Mouse (Mus musculus) heart, adult 2 months (tissue): ENCODE measurements around the gene Map1s.

ENCODE experiments used
- CTCF ChIP-seq: fragments of 200-600 bp; IDR thresholded peaks from 2 replicates; pipeline ENCODE4 v1.8.1; 2022; ENCODE audit warnings: antibody characterized with exemption, mild to moderate bottlenecking, moderate library complexity
- EP300 ChIP-seq: fragments of 200-500 bp; IDR thresholded peaks from 2 replicates; pipeline ENCODE4 v1.6.1; 2011; ENCODE audit warnings: low read depth, low read length, control low read depth; ENCODE audit not compliant: insufficient read depth
- POLR2A ChIP-seq: fragments of 200-500 bp; IDR thresholded peaks from 2 replicates; pipeline ENCODE4 v1.6.1; 2011; ENCODE audit warnings: mild to moderate bottlenecking, low read depth, low read length, control low read depth; ENCODE audit not compliant: insufficient read depth

DNA sequence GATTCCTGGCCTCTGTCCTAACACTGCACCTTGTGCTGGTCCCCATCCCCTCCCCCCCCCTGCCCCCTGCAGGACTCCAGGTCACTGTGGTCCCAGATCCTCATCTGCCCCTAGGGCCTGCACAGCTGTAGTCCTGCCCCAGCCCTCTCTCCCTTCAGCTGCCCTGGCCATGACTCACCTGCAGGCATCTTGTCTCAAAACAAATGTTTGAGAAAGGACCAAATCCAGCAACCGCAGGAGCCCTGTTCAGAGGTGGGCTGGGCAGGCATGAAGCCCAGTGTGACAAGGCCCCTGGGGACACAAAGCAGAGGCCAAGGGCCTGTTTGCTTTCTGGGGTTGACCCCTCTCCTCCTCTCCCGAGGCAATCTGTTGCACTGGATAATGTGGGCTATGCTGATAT is 27.6 kb upstream of the Map1s start:
- TF ChIP-seq EP300 (no peak), CTCF (no peak), POLR2A (no peak)
